Mouse (Mus musculus): ENCODE measurements around the gene Sap18.

GRCm38 (mm10) chr14:57852961-57853360 is 55.0 kb downstream of the Sap18 start:
- TF ChIP-seq POLR2A (IDR thresholded peaks at IDR 0.05; ENCODE audit: low read depth, low read length) (no peak), CTCF (IDR thresholded peaks at IDR 0.05; ENCODE audit: extremely low read depth, insufficient read length, insufficient replicate concordance, low read depth, low read length) (no peak)

Measured in small intestine, adult 2 months (tissue).